Mouse (Mus musculus): ENCODE measurements around the gene B3gat3. TPM values are rescaled to one million over a fixed set of nuclear protein-coding genes. Genes with fewer than 3 reads are reported as not detected.

B3gat3 gene
- polyA plus RNA-seq (2014; fragmentation: Illumina TruSeq; extraction: RNeasy Lipid Tissue Mini Kit (QIAGEN cat#74804); ENCODE audit: low read depth, low replicate concordance) = 28.4 TPM

GRCm38 (mm10) chr19:8920073-8920736 is at the start of gene B3gat3:
B3gat3 (plus strand) TSS chr19:8920374.

DNA sequence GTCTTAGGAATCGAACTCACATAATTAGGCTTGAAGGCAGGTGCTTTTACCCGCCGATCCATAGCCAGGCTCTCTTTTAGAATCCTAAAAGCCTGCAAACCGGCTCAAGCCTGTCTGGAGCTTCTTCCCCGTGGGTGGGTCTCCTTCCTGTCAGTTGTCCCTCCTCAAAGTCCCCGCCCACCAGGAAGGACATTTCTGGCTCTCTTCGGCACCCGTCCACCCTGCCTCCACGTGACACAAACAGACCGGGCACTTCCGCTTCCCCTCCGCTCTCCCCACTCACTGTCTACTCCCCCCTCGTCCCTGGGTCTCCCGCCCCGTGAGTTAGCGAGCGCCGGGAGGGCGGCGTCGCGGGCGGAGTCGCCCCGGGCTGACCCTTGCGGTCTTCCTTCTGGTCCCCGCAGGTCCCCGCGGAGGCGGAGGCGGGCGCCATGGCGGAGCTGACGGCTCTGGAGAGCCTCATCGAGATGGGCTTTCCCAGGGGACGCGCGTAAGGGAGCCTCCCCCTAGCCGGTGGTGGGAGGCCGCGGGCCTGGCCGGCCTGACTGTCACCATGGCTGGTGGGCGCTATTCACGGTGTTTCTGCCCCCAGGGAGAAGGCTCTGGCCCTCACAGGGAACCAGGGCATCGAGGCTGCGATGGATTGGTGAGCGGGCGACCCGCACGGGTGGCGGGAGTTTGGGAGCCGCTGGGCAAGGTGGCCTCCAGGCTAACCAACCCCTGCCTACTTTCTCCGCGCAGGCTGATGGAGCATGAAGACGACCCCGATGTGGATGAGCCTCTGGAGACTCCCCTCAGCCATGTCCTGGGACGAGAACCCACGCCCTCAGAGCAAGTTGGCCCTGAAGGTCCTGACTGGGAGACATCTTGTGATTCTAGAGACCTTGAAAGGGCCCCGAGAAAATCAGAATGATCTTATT is 48.6 kb upstream of the B3gat3 start, which contains the start of gene Ubxn1:
Gene Ubxn1, plus strand, starts transcription at position 230 of the 920 bp plus-strand sequence.

DNA sequence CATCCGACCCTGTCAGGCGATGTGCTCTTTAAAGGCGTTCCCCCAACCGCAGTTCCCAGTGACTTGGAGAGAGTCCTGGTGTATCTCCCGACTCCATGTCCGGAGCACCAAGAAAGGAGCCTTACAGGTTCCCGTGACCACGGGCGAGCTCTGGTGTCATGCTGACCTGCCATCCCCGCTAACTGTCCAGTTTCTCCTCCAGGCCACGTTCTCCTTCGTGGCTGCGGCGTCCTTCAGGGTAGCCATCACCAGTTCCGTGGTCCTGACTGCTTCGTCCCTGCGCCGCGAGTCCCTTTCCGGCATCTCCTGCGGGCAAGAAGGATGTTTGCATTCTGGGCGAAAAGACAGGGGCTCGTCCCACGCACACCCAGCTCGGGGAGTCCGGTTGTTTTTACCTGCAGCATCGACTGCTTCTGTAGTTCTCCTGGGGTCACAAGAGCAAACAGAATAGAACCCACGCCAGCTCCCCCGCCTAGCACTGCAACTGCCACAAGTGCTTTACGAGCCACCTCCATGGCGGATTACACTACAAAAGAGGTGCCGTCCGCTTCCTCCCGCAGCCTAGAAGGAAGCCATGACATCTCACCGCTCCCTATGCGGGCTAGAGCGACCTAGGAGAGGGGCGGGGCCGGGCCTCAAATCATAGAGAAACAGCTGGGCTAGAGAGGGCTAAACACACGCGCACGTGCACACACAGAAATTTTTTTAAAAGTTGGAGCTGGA is 39.7 kb upstream of the B3gat3 start, which contains the start of gene Uqcc3:
Gene Uqcc3, minus strand, starts transcription at position 613 of the 723 bp plus-strand sequence.

GRCm38 (mm10) chr19:8883616-8884015 is 36.6 kb upstream of the B3gat3 start, which contains the start of the genes Lbhd1 and Gm49403:
Lbhd1 (plus strand) TSS chr19:8883732.
Gm49403 (plus strand) TSS chr19:8883930.

DNA sequence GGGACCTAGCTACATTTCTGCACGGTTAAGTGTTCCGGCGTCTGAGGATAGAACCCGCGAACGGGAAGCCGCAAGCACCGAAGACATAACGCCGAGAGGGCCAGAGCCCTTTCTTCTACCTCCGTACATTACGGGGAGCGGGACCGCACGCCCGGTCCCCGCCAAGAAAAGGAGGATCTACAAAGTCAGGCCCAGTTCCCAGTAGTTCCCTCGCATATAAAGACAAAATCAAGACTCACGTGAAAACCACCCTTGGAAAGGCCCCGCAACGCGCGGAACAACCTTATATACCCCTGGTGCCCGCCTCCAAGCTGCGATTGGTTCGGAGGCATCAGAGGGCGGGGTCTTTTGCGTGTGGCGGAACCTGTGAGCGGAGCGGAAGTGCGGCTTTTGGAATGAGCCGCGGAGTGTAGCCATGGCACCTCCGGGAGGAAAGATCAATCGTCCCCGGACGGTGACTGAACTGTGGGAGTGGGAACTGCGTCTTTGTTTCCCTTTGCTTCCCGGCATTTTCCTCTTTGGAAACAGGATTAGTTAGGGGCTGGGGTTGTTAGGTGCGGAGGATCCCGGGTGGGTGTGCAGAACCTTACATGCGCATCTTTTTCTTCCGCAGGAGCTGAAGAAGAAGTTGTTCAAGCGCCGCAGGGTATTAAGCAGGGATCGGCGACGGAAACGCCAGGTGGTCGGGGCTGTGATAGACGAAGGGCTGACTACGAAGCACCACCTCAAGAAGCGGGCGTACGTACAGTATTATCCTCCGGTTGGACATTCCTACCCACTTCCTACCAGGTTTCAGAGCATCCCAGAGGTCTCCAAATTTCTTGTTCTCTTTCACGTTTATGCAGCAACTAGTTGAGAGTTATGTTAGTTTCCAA is 31.4 kb upstream of the B3gat3 start, which contains the start of the genes 1810009A15Rik and Gm49416:
Gene 1810009A15Rik, plus strand, starts transcription at position 343 of the 875 bp plus-strand sequence.
Gene Gm49416, plus strand, starts transcription at position 416 of the 875 bp plus-strand sequence.

GRCm38 (mm10) chr19:8892829-8893766 is 27.1 kb upstream of the B3gat3 start, which contains the start of gene Ints5:
Ints5 (plus strand) TSS chr19:8893005.

DNA sequence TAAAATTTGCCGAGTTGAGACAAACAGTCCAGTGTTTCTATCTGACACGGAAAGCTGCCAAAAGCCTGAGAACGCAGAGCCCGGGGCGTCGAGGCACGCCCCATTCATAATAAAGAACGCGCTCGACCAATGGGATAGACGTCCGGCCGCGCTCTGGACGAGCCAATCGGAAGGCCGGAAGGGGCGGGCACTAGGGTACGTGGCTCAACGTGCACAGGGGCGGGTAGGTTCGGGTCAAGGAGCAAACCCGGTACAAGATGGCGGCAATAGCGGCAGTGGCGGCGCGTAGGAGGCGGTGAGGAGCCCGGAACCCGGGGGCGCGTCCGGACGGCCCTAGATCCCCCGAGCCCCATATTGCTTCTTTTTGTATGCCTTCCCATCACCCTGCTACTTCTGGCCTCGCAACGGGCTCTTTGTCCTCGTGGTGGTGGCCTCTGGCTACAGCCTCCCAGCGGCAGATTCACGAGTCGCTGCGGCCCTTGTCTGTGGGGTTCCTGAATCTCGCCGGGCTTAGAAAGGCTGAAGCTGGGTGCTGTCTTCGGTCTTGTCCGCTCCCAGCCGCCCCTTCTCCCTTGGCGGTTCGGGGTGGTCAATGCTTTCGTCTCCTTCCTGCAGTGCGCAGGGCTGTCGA is 22.2 kb upstream of the B3gat3 start, which contains the start of gene Ganab:
Gene Ganab, plus strand, starts transcription at position 207 of the 631 bp plus-strand sequence.

DNA sequence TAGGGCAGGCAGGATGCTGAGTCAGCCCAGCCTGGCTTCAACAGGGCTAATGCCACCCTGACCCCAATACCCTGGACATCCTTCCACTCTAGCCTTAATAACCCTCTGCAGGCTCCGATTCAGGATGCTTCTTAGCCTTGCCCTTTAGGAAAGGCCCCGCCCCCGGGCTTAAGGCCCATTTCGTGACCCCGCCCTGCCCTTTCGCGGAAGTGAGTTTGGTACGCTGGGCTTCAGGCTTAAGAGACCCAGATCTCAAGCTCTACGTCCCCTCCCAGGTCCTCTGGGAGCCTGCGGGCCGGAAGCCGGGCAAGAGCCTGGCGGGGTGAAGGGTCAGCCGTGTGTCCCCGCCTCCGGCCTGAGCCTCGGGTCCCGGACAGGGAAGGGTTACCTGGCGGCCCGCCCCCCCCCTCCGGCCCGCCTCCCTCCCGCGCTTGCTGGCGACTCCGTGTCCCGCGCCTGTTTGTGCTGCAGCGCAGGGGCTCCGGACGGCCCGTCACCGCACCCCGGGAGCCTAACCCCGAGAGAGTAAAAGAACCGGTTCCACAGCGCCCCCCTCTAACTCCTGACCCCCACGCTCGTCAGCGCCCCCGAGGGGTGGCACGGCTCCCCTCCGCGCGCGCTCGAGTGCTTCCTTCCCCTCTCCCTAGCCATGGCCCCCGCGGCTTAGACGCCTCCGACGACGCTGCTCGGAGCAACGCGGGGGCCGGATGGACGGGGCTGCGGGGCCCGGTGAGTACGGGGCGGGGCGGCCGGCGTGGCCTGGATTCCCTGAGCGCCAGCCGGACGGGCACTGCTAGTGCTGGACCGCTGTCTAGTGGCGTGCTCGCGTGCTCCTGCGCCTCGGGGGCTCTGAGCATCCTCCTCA is 9.3 kb downstream of the B3gat3 start, which contains the start of the genes Rom1 and Eml3:
Gene Rom1, minus strand, starts transcription at position 133 of the 865 bp plus-strand sequence.
Gene Eml3, plus strand, starts transcription at position 329 of the 865 bp plus-strand sequence.

GRCm38 (mm10) chr19:8941515-8942217 is 21.5 kb downstream of the B3gat3 start, which contains the start of gene Mta2:
Mta2 (plus strand) TSS chr19:8941875.

GRCm38 (mm10) chr19:8953135-8954039 is 33.2 kb downstream of the B3gat3 start, which contains the start of gene Tut1:
Tut1 (plus strand) TSS chr19:8953847.

GRCm38 (mm10) chr19:8966590-8967372 is 46.6 kb downstream of the B3gat3 start, which contains the start of gene Eef1g:
Eef1g (plus strand) TSS chr19:8967041.

Measured in sigmoid colon, adult 10 weeks (tissue).